Mouse (Mus musculus) ES-CJ7 (cell line): ENCODE results near the gene Vmn2r85.
A peak's percentile ranks its signal among the peaks of the same experiment; 100 is the strongest.
"Not testable (repeated sequence)": the region's sequence is repeated elsewhere in the genome, so short reads cannot be mapped to it uniquely, and the experiment has no call there.

ENCODE experiments used
- DNase-seq: peaks from one replicate; pipeline ENCODE4 v3.0.0; 2011; ENCODE audit warnings: low read depth, low spot score

Vmn2r85 gene

GRCm38 (mm10) chr10:130429603-130430002, at the start of gene Vmn2r85:
Vmn2r85 (minus strand) TSS chr10:130429703.
- DNase-seq = not testable (repeated sequence)

- DNase-seq = peak; percentile 42
These were observed 40.8 kb upstream of the Vmn2r85 start for GRCm38 (mm10) chr10:130470311-130470760.

GRCm38 (mm10) chr10:130455950-130456349, 26.4 kb upstream of the Vmn2r85 start, which contains the start of gene Vmn2r86:
Vmn2r86 (minus strand) TSS chr10:130456050.
- DNase-seq = not testable (repeated sequence)

GRCm38 (mm10) chr10:130444776-130445175, 15.3 kb upstream of the Vmn2r85 start:
- DNase-seq = peak; percentile 15

GRCm38 (mm10) chr10:130434185-130434898, 4.8 kb upstream of the Vmn2r85 start:
- not testable (repeated sequence) for DNase-seq

- DNase-seq = not testable (repeated sequence)
These were observed 7.1 kb downstream of the Vmn2r85 start for GRCm38 (mm10) chr10:130422368-130422767.

GRCm38 (mm10) chr10:130420401-130420800, 9.1 kb downstream of the Vmn2r85 start:
- DNase-seq = peak; percentile 53

- DNase-seq = peak; percentile 96
These were observed 9.5 kb downstream of the Vmn2r85 start for GRCm38 (mm10) chr10:130419954-130420353.

- not testable (repeated sequence) for DNase-seq
These were observed 13.2 kb downstream of the Vmn2r85 start for GRCm38 (mm10) chr10:130416352-130416751.

GRCm38 (mm10) chr10:130412167-130412698, 17.3 kb downstream of the Vmn2r85 start:
- DNase-seq = peak; percentile 21

GRCm38 (mm10) chr10:130394232-130394631, 35.3 kb downstream of the Vmn2r85 start, which contains the start of gene Vmn2r84:
Vmn2r84 (minus strand) TSS chr10:130394332.
- no peak for DNase-seq

- no peak for DNase-seq
These were observed 54.4 kb downstream of the Vmn2r85 start for GRCm38 (mm10) chr10:130375145-130375544.

- DNase-seq = no peak
These were observed 56.9 kb downstream of the Vmn2r85 start for GRCm38 (mm10) chr10:130372491-130373173.

- no peak for DNase-seq
These were observed 57.9 kb downstream of the Vmn2r85 start for GRCm38 (mm10) chr10:130371644-130372043.

- no peak for DNase-seq
These were observed 59.4 kb downstream of the Vmn2r85 start for GRCm38 (mm10) chr10:130370005-130370682.

GRCm38 (mm10) chr10:130368384-130368783, 61.1 kb downstream of the Vmn2r85 start:
- no peak for DNase-seq

GRCm38 (mm10) chr10:130364766-130365165, 64.7 kb downstream of the Vmn2r85 start:
- no peak for DNase-seq
